Mouse (Mus musculus): ENCODE data around the gene Ttll10.

- TF ChIP-seq POLR2A (IDR thresholded peaks at IDR 0.05; ENCODE audit: control insufficient read depth, low read depth, low read length) (no peak), CTCF (IDR thresholded peaks at IDR 0.05; ENCODE audit: control insufficient read depth, insufficient read depth, insufficient replicate concordance, low read depth, low read length) (no peak)
Measured at GRCm38 (mm10) chr4:156058826-156059225, 388 bp downstream of the Ttll10 start.

Measured in testis, adult 2 months (tissue).